Mouse (Mus musculus) heart, postnatal 4 days (tissue): ENCODE results near the gene Ces1d. TPM values are rescaled to one million over a fixed set of nuclear protein-coding genes. Genes with fewer than 3 reads are reported as not detected.
A peak's percentile ranks its signal among the peaks of the same experiment; 100 is the strongest.
"Not testable (repeated sequence)": the region's sequence is repeated elsewhere in the genome, so short reads cannot be mapped to it uniquely, and the experiment has no call there.

Experiments
- DNase-seq: peaks from one replicate; pipeline ENCODE4 v3.0.0; 2021
- total RNA-seq, 2 experiments: library from RNA; stranded (reverse); gene quantifications; 2 replicates each; pipeline ENCODE4 v1.2.3; 2021

The Ces1d gene
- 1 to 10 TPM; 3.7 to 8.5 TPM for total RNA-seq

GRCm38 (mm10) chr8:93197685-93198525, at the start of gene Ces1d:
Ces1d (minus strand) TSS chr8:93197838.
- no peak for DNase-seq

GRCm38 (mm10) chr8:93246057-93246456, 48.4 kb upstream of the Ces1d start:
- DNase-seq = no peak

- DNase-seq = no peak
Observed at GRCm38 (mm10) chr8:93239884-93240283, 42.2 kb upstream of the Ces1d start.

GRCm38 (mm10) chr8:93235681-93236080, 38.0 kb upstream of the Ces1d start:
- no peak for DNase-seq

GRCm38 (mm10) chr8:93234706-93235105, 37.1 kb upstream of the Ces1d start:
- DNase-seq = no peak

GRCm38 (mm10) chr8:93234068-93234467, 36.4 kb upstream of the Ces1d start:
- DNase-seq = no peak

GRCm38 (mm10) chr8:93229446-93229845, 31.8 kb upstream of the Ces1d start, which contains the start of gene Ces1e:
Ces1e (minus strand) TSS chr8:93229619.
- no peak for DNase-seq

- DNase-seq = no peak
Observed at GRCm38 (mm10) chr8:93228673-93229370, 31.2 kb upstream of the Ces1d start.

GRCm38 (mm10) chr8:93226471-93226870, 28.8 kb upstream of the Ces1d start:
- DNase-seq = not testable (repeated sequence)

- no peak for DNase-seq
Observed at GRCm38 (mm10) chr8:93221896-93222295, 24.3 kb upstream of the Ces1d start.

- DNase-seq = no peak
Observed at GRCm38 (mm10) chr8:93217867-93218266, 20.2 kb upstream of the Ces1d start.

- DNase-seq = peak; percentile 63
Observed at GRCm38 (mm10) chr8:93217375-93217774, 19.7 kb upstream of the Ces1d start.

- no peak for DNase-seq
Observed at GRCm38 (mm10) chr8:93211091-93211490, 13.5 kb upstream of the Ces1d start.

GRCm38 (mm10) chr8:93199146-93199545, 1.5 kb upstream of the Ces1d start:
- DNase-seq = peak; percentile 23

GRCm38 (mm10) chr8:93196436-93196835, 1.2 kb downstream of the Ces1d start:
- DNase-seq = no peak

GRCm38 (mm10) chr8:93180581-93181129, 17.0 kb downstream of the Ces1d start:
- peak; percentile 14 for DNase-seq

GRCm38 (mm10) chr8:93176593-93176992, 21.0 kb downstream of the Ces1d start:
- no peak for DNase-seq

GRCm38 (mm10) chr8:93174554-93174953, 23.1 kb downstream of the Ces1d start:
- DNase-seq = peak; percentile 14

GRCm38 (mm10) chr8:93171846-93172590, 25.6 kb downstream of the Ces1d start:
- DNase-seq = peak; percentile 66

GRCm38 (mm10) chr8:93163363-93163762, 34.3 kb downstream of the Ces1d start:
- no peak for DNase-seq

GRCm38 (mm10) chr8:93151401-93151800, 46.2 kb downstream of the Ces1d start:
- no peak for DNase-seq

GRCm38 (mm10) chr8:93147331-93147730, 50.3 kb downstream of the Ces1d start:
- DNase-seq = no peak

- DNase-seq = peak; percentile 61
Observed at GRCm38 (mm10) chr8:93140696-93141095, 56.9 kb downstream of the Ces1d start.
